Mouse (Mus musculus): ENCODE measurements around the gene Ncoa5.

Gene Ncoa5

DNA sequence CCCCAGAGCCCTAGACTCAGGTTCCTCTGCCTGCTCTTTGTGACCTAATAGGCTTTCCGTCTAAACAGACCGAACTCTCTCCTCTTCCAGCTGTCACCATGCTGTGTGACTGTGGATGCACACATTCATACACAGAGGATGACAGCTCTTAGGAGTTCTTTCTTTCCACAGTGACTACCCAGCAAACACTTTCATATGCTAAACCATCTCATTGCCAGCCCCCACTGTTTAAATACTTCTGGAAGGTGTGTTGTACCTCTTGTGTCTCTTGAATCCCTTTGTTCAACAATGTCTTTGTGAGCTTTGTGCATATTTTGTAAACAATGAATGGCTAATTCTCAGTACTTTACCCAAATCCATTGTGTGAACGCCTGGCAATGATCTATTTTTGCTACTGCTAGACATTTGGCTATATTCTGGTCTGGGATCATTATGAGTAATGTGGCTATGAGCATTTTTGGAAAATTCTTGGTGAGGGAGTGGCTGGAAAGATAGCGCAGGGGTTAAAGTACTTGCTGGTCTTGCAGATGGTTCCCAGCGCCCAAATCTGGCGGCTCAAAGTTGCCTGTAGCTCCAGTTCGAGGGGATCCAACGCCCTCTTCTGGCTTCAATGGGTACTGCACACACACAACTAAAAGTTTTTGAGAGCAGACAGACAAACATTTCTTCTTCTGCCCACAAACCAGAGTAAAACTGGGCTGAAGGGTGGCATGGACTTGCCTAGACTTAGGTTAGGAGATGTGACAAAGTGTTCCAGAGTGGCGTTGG lies 76.9 kb downstream of the Ncoa5 start:
- DNase-seq (ENCODE audit: low read depth, low spot score), result no peak

DNA sequence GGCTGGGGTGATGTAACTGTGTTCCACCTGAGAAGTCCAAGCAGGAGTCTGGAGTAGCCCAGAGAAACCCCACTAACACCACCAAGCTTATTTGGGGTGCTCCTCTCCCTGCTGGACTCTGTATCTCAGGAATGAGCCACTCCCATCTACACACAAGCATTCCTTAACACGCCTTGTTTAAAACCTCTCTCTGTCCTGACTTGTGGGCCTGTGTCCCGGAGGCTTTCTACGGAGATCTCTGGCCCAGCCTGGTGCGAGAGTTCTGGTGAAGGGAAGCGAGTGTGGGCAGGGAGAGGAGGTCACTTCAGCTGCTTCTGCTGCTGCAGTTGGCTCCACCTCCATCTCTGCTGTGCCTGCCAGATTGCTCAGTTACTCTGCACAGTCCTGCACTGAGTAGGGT lies 78.5 kb downstream of the Ncoa5 start:
- no peak for DNase-seq (ENCODE audit: low read depth, low spot score)

DNA sequence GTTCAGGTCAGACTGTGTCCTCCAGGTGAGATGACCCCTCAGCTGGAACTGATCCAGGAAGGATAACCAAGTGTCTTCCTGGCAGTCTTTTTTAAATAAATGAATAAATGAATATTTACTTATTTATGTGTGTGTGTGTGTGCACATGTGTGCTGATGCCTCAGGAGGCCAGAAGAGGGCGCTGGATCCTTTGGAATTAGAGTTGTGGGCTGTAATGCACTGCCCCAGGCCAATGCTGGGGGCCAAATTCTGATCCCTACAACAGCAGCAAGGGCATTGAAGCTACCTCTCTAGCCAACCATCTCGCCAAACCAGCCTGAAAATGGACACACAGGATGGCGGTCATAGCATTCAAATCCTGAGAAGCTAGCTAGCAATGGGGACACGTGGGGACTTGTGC lies 78.9 kb downstream of the Ncoa5 start:
- no peak for DNase-seq (ENCODE audit: low read depth, low spot score)

DNA sequence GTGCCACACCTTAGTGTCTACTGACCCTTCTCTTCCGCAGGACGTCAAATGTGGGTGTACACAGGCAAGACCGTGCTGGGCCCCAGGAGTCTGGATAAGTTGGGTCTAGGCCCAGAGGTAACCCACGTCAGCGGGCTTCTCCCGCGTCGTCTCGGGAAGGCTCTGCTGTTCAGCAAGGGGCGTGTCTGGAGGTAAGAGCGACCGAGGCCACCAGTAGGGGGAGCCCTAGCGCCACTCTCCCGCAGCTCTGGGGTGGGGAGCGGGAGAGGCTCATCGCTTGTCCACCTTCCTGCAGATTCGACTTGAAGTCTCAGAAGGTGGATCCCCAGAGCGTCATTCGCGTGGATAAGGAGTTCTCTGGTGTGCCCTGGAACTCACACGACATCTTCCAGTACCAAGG lies 81.4 kb downstream of the Ncoa5 start:
- DNase-seq (ENCODE audit: low read depth, low spot score), result no peak

- no peak for DNase-seq (ENCODE audit: low read depth, low spot score)
Measured at GRCm38 (mm10) chr2:164952448-164952847, 82.2 kb downstream of the Ncoa5 start.

GRCm38 (mm10) chr2:164951745-164952144 lies 82.9 kb downstream of the Ncoa5 start:
- no peak for DNase-seq (ENCODE audit: low read depth, low spot score)

- DNase-seq (ENCODE audit: low read depth, low spot score), result no peak
Measured at GRCm38 (mm10) chr2:164950501-164950900, 84.2 kb downstream of the Ncoa5 start.
